25 mouse cellular contexts compared by ENCODE assay signal in genomic region chr1:74380484-74380883, GRCm38 (mm10). TPM values are rescaled to one million over a fixed set of nuclear protein-coding genes. Genes with fewer than 3 reads are reported as not detected.
A peak's percentile ranks its signal among the peaks of the same experiment; 100 is the strongest.
DNase-seq lines count a peak whose midpoint lies in the region; ATAC-seq and TF ChIP-seq lines count a peak whose summit lies in the region.
"Had no signal": no experiment of that assay in that cellular context is flagged by ENCODE, and none has a peak within 500 bp of the region (broad histone marks: within the 10 kb centered on the region; RNA-seq: fewer than 3 reads in every experiment).

No protein-coding gene starts in this region.

- peak; percentile 85 for DNase-seq in heart, adult 11 months
- no peak for DNase-seq in heart, postnatal 36 days
- no peak for DNase-seq in CH12.LX (ENCODE audit: extremely low read depth)
- DNase-seq in MN1 (ENCODE audit: low spot score): no peak
- no peak for DNase-seq in left cerebral cortex, adult 8-10 months (ENCODE audit: low spot score in 2 of 2)
- no peak for DNase-seq in lung, postnatal 14 days
- DNase-seq: adrenal gland, adult 2 months; adrenal gland, adult 8-10 months; adrenal gland, postnatal 10 days; adrenal gland, postnatal 14 days; adrenal gland, postnatal 25 days; adrenal gland, postnatal 36 days; B cell, adult 2 months; cerebellum, adult 11 months; cerebellum, adult 11-12 months; cerebellum, adult 18-20 months; cerebellum, adult 2 months; cerebellum, adult 8-10 months had no signal

- no peaks in the 10 kb centered on the region for H3K27me3 ChIP-seq in CH12.LX (replicated peaks)
- H3K27me3 ChIP-seq: Patski had no signal

- TF ChIP-seq RAD21 in CH12.LX (IDR thresholded peaks at IDR 0.05; ENCODE audit: low read depth, low read length): no peak

- peaks cover 59 to 90% of the 10 kb centered on the region in 2 experiments for H3K4me1 ChIP-seq in CH12.LX (ENCODE audit: control insufficient read depth in 1 of 2, insufficient read depth in 2 of 2)
- peaks cover 45% of the 10 kb centered on the region for H3K4me1 ChIP-seq in bone marrow macrophage, adult 2 months (ENCODE audit: control insufficient read depth, insufficient read depth, low read length)

- intact Hi-C loops in heart, postnatal 36 days (cut with DNase I): no loop called here

- in situ Hi-C loops in CH12.LX (cut with MboI; ENCODE audit: low pct_ligation_motif_present, low pct_unique_long_range_greater_than_20kb, low sequenced_read_pairs): no loop called here

- H3K4me2 ChIP-seq in CH12.LX (ENCODE audit: insufficient read depth, low read depth, poor library complexity, severe bottlenecking): no peak overlapping the region

- H3K36me3 ChIP-seq in CH12.LX (replicated peaks in 1 of 2; ENCODE audit: control insufficient read depth in 1 of 2, insufficient read depth in 1 of 2, low read length in 1 of 2): peaks cover 0 to 20% of the 10 kb centered on the region in 2 experiments
- H3K36me3 ChIP-seq: G1E had no signal

- ATAC-seq in granulocyte monocyte progenitor cell, adult 5-6 weeks (replicated peaks; ENCODE audit: poor library complexity, severe bottlenecking): peak; percentile 11; the same call in 1 of the 2 replicates
- ATAC-seq: activated CD4-positive, CD25-positive, alpha-beta regulatory T cell, adult 4 months; Patski had no signal

- H3K9me3 ChIP-seq in CH12.LX (replicated peaks; ENCODE audit: low read length): no peaks in the 10 kb centered on the region
- H3K9me3 ChIP-seq: G1E had no signal

- TF ChIP-seq EP300 in CH12.LX (IDR thresholded peaks at IDR 0.05; ENCODE audit: low read length): no peak; the same call in 1 of the 2 replicates

- H3K79me2 ChIP-seq in CH12.LX (replicated peaks; ENCODE audit: control insufficient read depth, extremely low read depth, insufficient read depth, poor library complexity, severe bottlenecking): no peaks in the 10 kb centered on the region

- H3K9ac ChIP-seq in CH12.LX (ENCODE audit: insufficient read depth, low read depth): no peak overlapping the region

- TF ChIP-seq CTCF in CH12.LX (conservative IDR thresholded peaks at IDR 0.05 in 1 of 2, IDR thresholded peaks at IDR 0.05 in 1 of 2; ENCODE audit: low read depth in 2 of 2, low read length in 2 of 2): no peak
- TF ChIP-seq CTCF in bone marrow macrophage, adult 2 months (IDR thresholded peaks at IDR 0.05; ENCODE audit: low read depth, low read length): no peak

- peak overlapping the region; percentile 87 for H3K27ac ChIP-seq in CH12.LX (ENCODE audit: insufficient read depth, low read depth)
- H3K27ac ChIP-seq in bone marrow macrophage, adult 2 months (ENCODE audit: insufficient read depth, low read depth, low read length): peak overlapping the region; percentile 17; the same call in 1 of the 2 replicates

- TF ChIP-seq POLR2A in CH12.LX (IDR thresholded peaks at IDR 0.05; ENCODE audit: low read depth, low read length): no peak
- no peak for TF ChIP-seq POLR2A in bone marrow macrophage, adult 2 months (IDR thresholded peaks at IDR 0.05; ENCODE audit: borderline replicate concordance, low read depth, low read length)

- H3K4me3 ChIP-seq in CH12.LX (replicated peaks in 1 of 3; ENCODE audit: low read depth in 2 of 3, low read length in 2 of 3, poor library complexity in 1 of 3): no peak overlapping the region
- no peak overlapping the region for H3K4me3 ChIP-seq in bone marrow macrophage, adult 2 months (ENCODE audit: insufficient read depth, low read length)

- dilution Hi-C loops in CH12.LX (cut with MboI; ENCODE audit: extremely low pct_ligation_motif_present, extremely low pct_unique_long_range_greater_than_20kb, low sequenced_read_pairs): no loop called here

TF ChIP-seq in CH12.LX, 34 proteins besides CTCF, POLR2A, EP300 and RAD21:
- no peak for TF ChIP-seq POLR2AphosphoS2 (IDR thresholded peaks at IDR 0.05; ENCODE audit: low read depth, low read length)
- no peak for TF ChIP-seq NELFE (IDR thresholded peaks at IDR 0.05; ENCODE audit: low read depth, low read length)
- 0 out of 2 replicates have a peak, but pooled peaks have one; percentile 58 for TF ChIP-seq CHD1 (IDR thresholded peaks at IDR 0.05; ENCODE audit: low read depth, low read length)
- no peak for TF ChIP-seq HCFC1 (IDR thresholded peaks at IDR 0.05; ENCODE audit: low read depth, low read length)
- TF ChIP-seq MAFK (IDR thresholded peaks at IDR 0.05; ENCODE audit: insufficient replicate concordance, low read length): no peak
- TF ChIP-seq SIN3A (IDR thresholded peaks at IDR 0.05; ENCODE audit: low read length): no peak; the same call in 1 of the 2 replicates
- no peak for TF ChIP-seq IRF4 (IDR thresholded peaks at IDR 0.05; ENCODE audit: low read depth, low read length)
- no peak for TF ChIP-seq ELF1 (IDR thresholded peaks at IDR 0.05; ENCODE audit: low read depth, low read length)
- no peak for TF ChIP-seq NRF1 (IDR thresholded peaks at IDR 0.05; ENCODE audit: low read depth, low read length)
- TF ChIP-seq ZC3H11A (IDR thresholded peaks at IDR 0.05; ENCODE audit: low read depth, low read length): no peak
- TF ChIP-seq CHD2 (IDR thresholded peaks at IDR 0.05; ENCODE audit: low read length): peak; percentile 44; the same call in 1 of the 2 replicates
- no peak for TF ChIP-seq PAX5 (IDR thresholded peaks at IDR 0.05; ENCODE audit: low read length)
- TF ChIP-seq BHLHE40 (IDR thresholded peaks at IDR 0.05; ENCODE audit: low read depth, low read length): no peak
- no peak for TF ChIP-seq MAX (IDR thresholded peaks at IDR 0.05; ENCODE audit: low read length)
- TF ChIP-seq ETS1 (conservative IDR thresholded peaks at IDR 0.05; ENCODE audit: low read depth, low read length): 0 out of 2 replicates have a peak, but pooled peaks have one; percentile 1
- no peak for TF ChIP-seq SMC3 (IDR thresholded peaks at IDR 0.05; ENCODE audit: low read depth, low read length)
- no peak for TF ChIP-seq ZMIZ1 (IDR thresholded peaks at IDR 0.05; ENCODE audit: low read depth, low read length)
- TF ChIP-seq MXI1 (IDR thresholded peaks at IDR 0.05; ENCODE audit: low read depth, low read length): no peak
- peak; percentile 66; the same call in 1 of the 2 replicates for TF ChIP-seq MAZ (IDR thresholded peaks at IDR 0.05; ENCODE audit: low read depth, low read length)
- 0 out of 2 replicates have a peak, but pooled peaks have one; percentile 34 for TF ChIP-seq ZNF384 (IDR thresholded peaks at IDR 0.05; ENCODE audit: low read depth, low read length)
- TF ChIP-seq USF1 (IDR thresholded peaks at IDR 0.05; ENCODE audit: low read depth, low read length): no peak
- no peak for TF ChIP-seq USF2 (conservative IDR thresholded peaks at IDR 0.05; ENCODE audit: low read depth, low read length)
- TF ChIP-seq TCF12 (IDR thresholded peaks at IDR 0.05; ENCODE audit: low read depth, low read length): no peak
- TF ChIP-seq JUN (IDR thresholded peaks at IDR 0.05; ENCODE audit: insufficient read depth, low read depth, low read length): no peak

RNA-seq across cellular contexts. Expression of gene Slc11a1, which starts 5.5 kb away (rescaled TPM):
- total RNA-seq in heart, postnatal 36 days (2021): 1 to 10 TPM; 4.7 to 5.5 TPM
- total RNA-seq in CH12.LX (2012; rRNA removed) (21.3 and 35.7 TPM in 2 replicates), CH12.LX (2014; rRNA removed) (14.0 and 17.0 TPM in 2 replicates)
- polyA plus RNA-seq in CH12.LX (2012; ENCODE audit: insufficient read length, low read depth): 85.8 and 96.4 TPM in 2 replicates
- 539 and 588 TPM in 2 replicates for polyA plus RNA-seq in bone marrow macrophage, adult 2 months (2012; ENCODE audit: insufficient read depth, insufficient read length, missing spikeins)
- 0.38 and 0.49 TPM in 2 replicates for total RNA-seq in granulocyte monocyte progenitor cell, adult 5-6 weeks (2014; fragmentation: Nextera tagmentation)
- 0.26 and 0.69 TPM in 2 replicates for total RNA-seq in granulocyte monocyte progenitor cell, adult 5-6 weeks (2017)
- 10 to 100 TPM in 2 of 4 experiments, 1 to 10 TPM in 2; 3.8 to 35.1 (median 15.5) TPM for total RNA-seq in left cerebral cortex, adult 8-10 months (2022)
- total RNA-seq: MEL had no signal
- polyA plus RNA-seq: G1E had no signal

RNA-seq across cellular contexts. Expression of gene Ctdsp1, which starts 10.8 kb away (rescaled TPM):
- 100 to 1,000 TPM; 127 to 133 TPM for total RNA-seq in heart, postnatal 36 days (2021)
- total RNA-seq in CH12.LX (2012; rRNA removed) (23.4 and 26.0 TPM in 2 replicates), CH12.LX (2014; rRNA removed) (11.8 and 14.4 TPM in 2 replicates)
- polyA plus RNA-seq in CH12.LX (2012; ENCODE audit: insufficient read length, low read depth): 57.5 and 65.8 TPM in 2 replicates
- 119 and 123 TPM in 2 replicates for polyA plus RNA-seq in bone marrow macrophage, adult 2 months (2012; ENCODE audit: insufficient read depth, insufficient read length, missing spikeins)
- total RNA-seq in granulocyte monocyte progenitor cell, adult 5-6 weeks (2014; fragmentation: Nextera tagmentation): 81.8 and 98.1 TPM in 2 replicates
- total RNA-seq in granulocyte monocyte progenitor cell, adult 5-6 weeks (2017): 27.7 and 33.9 TPM in 2 replicates
- total RNA-seq in left cerebral cortex, adult 8-10 months (2022): 10 to 100 TPM; 27.2 to 33.7 (median 29.5) TPM

RNA-seq across cellular contexts. Expression of gene Catip, which starts 18.6 kb away (rescaled TPM):
- total RNA-seq in heart, postnatal 36 days (2021): under 1 TPM; 0.19 to 0.41 TPM
- 0.21 and 0.30 TPM in 2 replicates for total RNA-seq in CH12.LX (2012; rRNA removed)
- 0.11 and 0.20 TPM in 2 replicates for total RNA-seq in CH12.LX (2014; rRNA removed)
- 2.1 and 2.6 TPM in 2 replicates for polyA plus RNA-seq in CH12.LX (2012; ENCODE audit: insufficient read length, low read depth)
- 0.60 and 0.76 TPM in 2 replicates for polyA plus RNA-seq in bone marrow macrophage, adult 2 months (2012; ENCODE audit: insufficient read depth, insufficient read length, missing spikeins)
- total RNA-seq in granulocyte monocyte progenitor cell, adult 5-6 weeks (2014; fragmentation: Nextera tagmentation): 1.9 TPM in 1 of 2 replicates, not detected in the other
- not detected in 2 replicates for total RNA-seq in granulocyte monocyte progenitor cell, adult 5-6 weeks (2017)
- total RNA-seq in left cerebral cortex, adult 8-10 months (2022): 1 to 10 TPM; 1.4 to 2.5 (median 1.8) TPM
- polyA plus RNA-seq: activated CD4-positive, CD25-positive, alpha-beta regulatory T cell, adult 4 months; C2C12; G1E had no signal

RNA-seq across cellular contexts. Expression of gene Vil1, which starts 28.7 kb away (rescaled TPM):
- 1 to 10 TPM in 1 of 2 experiments, under 1 TPM in 1; 0.86 to 1.3 TPM for total RNA-seq in heart, postnatal 36 days (2021)
- total RNA-seq in CH12.LX (2012; rRNA removed) (0.08 TPM in 1 of 2 replicates, not detected in the other), CH12.LX (2014; rRNA removed) (not detected in 2 replicates)
- 0.10 TPM in 1 of 2 replicates, not detected in the other for polyA plus RNA-seq in CH12.LX (2012; ENCODE audit: insufficient read length, low read depth)
- not detected in 2 replicates for polyA plus RNA-seq in bone marrow macrophage, adult 2 months (2012; ENCODE audit: insufficient read depth, insufficient read length, missing spikeins)
- 0.09 TPM in 1 of 2 replicates, not detected in the other for total RNA-seq in granulocyte monocyte progenitor cell, adult 5-6 weeks (2014; fragmentation: Nextera tagmentation)
- not detected in 2 replicates for total RNA-seq in granulocyte monocyte progenitor cell, adult 5-6 weeks (2017)
- total RNA-seq in left cerebral cortex, adult 8-10 months (2022): under 1 TPM; 0.57 to 0.74 (median 0.64) TPM
